Mouse (Mus musculus): Measurements from ENCODE around the gene Lmnb2.

Gene Lmnb2

GRCm38 (mm10) chr10:80930361-80931152 is 12.5 kb upstream of the Lmnb2 start:
- DNase-seq (ENCODE audit: low read depth, low spot score): peak; percentile 60

- peak; percentile 98 for DNase-seq (ENCODE audit: low read depth, low spot score)
Measured at GRCm38 (mm10) chr10:80929299-80930226, 11.5 kb upstream of the Lmnb2 start, which contains the start of gene Gadd45b. Gene Gadd45b (plus strand): TSS chr10:80930073.

GRCm38 (mm10) chr10:80928586-80929298 is 10.7 kb upstream of the Lmnb2 start:
- peak; percentile 90 for DNase-seq (ENCODE audit: low read depth, low spot score)

DNA sequence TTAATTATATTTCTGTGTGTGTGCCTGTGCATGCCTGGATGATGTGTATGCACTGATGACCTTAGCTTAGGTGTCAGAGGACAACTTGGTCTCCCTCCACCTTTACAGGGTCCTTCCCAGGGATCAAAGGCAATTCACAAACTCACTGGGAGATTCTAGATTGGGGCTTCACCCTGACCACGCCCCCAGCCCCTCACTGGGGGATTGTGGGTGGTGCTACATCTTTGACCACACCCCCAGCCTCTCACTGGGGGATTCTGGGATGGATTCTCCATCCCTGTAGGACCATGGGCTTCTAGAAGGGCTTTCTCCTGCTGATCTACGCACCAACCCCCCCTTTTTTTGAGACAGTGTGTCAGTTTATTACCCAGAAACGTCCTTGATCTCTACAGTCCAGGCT is 7.4 kb upstream of the Lmnb2 start:
- no peak for DNase-seq (ENCODE audit: low read depth, low spot score)

DNA sequence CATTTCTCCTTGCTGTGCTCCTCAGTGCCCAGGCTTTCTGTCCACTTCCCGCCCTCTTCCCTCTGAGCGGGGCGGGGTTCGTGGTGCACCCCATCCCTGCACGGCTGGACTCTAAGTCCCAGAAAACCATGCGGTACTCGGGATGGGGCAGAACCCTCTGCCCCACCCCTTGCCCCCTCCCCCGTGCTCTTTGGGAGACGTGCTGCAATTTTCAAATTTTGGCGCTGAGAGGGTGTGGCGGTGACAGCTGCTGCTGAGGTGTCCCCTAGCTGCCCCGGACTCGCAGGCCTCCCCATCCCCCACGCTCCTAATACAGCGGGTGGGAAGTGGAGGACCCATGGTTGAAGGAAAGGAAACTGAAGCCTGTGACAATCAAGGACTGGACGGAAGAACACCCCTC is 3.9 kb upstream of the Lmnb2 start:
- no peak for DNase-seq (ENCODE audit: low read depth, low spot score)

GRCm38 (mm10) chr10:80917336-80917778 is 688 bp downstream of the Lmnb2 start:
- DNase-seq (ENCODE audit: low read depth, low spot score): no peak

- DNase-seq (ENCODE audit: low read depth, low spot score): no peak
Measured at GRCm38 (mm10) chr10:80915736-80916135, 2.3 kb downstream of the Lmnb2 start.

DNA sequence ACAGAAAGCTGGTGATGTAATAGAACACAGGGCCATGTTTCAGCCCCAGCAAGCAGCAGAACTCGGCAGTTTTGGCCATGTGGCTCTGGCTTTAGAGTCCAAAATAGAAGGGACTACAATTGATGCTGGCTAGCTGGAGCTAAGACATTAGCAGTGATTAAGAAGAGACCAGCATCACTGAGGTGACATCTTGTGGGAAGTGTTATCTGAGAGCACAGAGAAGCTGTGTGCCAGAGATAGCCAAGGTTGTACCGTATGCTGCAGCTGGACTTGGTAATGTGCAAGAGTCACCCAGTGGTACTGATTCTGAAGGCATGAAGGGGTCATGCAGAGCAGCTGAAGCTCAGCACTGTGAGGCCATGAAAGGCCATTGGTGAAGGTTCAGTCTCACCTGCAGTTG is 2.8 kb downstream of the Lmnb2 start:
- DNase-seq (ENCODE audit: low read depth, low spot score): no peak

- no peak for DNase-seq (ENCODE audit: low read depth, low spot score)
Measured at GRCm38 (mm10) chr10:80914253-80914656, 3.8 kb downstream of the Lmnb2 start.

DNA sequence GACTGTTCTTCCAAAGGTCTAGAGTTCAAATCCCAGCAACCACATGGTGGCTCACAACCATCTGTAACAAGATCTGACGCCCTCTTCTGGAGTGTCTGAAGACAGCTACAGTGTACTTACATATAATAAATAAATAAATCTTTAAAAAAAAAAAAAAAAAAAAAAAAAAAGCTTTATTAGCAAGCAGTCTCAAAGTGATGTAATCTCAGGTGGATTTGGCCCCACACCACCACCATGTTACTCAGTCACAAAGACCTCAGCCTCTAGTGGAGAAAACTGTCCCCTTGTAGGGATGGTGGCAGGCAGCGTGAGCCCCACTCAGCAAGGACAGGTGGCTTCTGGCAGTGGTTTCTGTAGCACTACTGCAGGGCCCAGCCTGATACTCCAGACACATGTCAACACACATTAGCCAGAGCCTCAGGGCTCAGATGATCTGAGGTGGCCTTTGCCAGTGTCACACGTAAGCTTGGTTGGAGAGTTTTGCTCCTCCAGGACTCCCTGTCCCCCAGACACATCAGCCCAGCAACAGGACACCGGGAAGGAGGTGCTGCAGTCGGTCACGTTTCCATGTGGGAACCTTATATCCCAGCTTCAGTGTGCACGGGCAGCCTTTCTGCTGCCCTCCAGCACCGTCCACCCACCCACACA is 4.6 kb downstream of the Lmnb2 start:
- DNase-seq (ENCODE audit: low read depth, low spot score): no peak

DNA sequence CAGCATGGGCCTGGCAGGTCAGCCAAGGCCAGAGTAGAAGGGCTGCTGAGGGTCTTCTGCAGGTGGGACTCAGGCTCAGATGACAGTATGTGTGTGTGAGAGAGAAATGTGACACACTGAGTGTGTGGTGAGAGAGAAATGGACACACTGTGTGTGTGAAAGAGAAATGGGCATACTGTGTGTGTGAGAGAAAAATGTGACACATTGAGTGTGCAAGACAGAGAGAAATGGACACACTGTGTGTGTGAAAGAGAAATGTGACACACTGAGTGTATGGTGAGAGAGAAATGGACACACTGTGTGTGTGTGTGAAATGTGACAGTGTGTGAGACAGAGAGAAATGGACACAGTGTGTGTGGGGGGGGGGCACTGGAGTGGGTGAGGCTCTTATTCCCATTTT is 6.2 kb downstream of the Lmnb2 start:
- DNase-seq (ENCODE audit: low read depth, low spot score): no peak

DNA sequence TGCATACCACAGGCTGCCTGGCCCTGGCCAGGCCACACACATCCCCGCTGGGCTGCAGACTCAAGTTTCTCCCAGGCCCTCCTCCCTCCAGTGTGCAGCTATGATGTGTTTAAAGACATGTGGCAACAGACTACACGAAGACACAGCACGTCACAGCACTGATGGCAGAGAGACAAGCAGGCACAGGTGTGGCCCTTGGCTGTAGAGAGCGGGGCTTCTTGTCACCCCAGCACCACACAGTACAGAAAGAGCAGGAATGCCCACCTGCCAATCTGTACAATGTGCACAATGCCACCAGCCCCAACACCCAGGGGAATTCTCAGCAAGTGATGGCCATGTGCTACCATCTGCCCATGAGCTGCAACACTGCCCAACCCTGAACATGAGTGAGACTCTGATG is 6.7 kb downstream of the Lmnb2 start:
- no peak for DNase-seq (ENCODE audit: low read depth, low spot score)

DNA sequence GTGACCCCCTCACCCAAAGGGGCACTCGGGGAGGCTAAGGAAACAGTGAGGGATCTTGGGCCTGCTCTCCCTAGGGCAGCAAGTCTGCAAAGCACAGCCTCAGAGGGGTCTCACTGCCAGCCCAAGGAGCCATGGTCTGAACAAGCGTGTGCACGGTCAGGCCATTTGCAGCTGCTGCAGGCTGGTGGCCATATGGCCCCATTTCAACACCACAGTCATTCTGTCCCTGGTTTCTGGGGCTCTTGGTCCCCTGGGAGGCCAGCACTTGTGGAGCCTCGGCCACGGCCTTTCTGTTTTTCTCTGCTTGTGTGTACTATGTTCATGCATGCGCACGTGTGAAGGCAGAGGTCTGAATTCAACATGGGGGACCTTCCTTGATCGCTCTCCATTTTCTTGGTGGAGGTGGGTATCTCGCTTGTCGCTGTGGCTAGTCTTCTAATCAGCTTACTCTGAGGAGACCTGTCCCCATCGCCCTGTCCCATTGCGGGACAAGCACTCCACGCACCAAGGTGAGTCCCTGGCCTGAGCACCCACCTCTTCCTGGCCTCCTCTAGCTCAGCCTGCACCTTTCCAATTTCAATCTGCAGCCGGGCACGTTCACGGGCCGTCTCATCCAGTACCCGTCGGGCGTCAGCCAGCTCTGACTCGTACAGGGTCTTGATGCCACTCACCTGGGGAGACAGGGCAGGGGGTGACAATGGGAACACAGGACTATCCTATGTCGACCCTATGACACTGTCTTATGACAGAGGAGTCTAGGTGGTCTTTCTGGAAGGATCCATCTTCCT is 8.5 kb downstream of the Lmnb2 start:
- no peak for DNase-seq (ENCODE audit: low read depth, low spot score)

DNA sequence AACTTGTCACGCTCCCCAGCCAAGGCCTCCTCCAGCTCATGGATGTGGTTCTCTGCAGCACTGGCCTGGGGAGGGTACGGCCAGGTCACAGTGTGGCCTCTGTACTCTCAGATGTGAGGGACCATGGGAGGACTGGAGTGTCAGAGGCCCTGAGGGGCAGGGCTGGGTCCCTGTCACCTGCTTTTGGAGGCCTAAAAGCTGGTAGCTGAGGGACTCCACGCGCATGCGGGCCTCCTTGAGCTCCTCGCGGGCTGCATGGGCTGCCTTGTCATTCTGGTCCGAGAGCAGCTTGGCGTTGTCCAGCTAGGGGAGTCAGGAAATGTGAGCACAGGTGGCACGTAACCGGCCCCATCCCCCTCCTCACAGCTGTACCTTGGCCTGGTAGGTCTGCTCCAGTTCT is 13.3 kb downstream of the Lmnb2 start:
- no peak for DNase-seq (ENCODE audit: low read depth, low spot score)

DNA sequence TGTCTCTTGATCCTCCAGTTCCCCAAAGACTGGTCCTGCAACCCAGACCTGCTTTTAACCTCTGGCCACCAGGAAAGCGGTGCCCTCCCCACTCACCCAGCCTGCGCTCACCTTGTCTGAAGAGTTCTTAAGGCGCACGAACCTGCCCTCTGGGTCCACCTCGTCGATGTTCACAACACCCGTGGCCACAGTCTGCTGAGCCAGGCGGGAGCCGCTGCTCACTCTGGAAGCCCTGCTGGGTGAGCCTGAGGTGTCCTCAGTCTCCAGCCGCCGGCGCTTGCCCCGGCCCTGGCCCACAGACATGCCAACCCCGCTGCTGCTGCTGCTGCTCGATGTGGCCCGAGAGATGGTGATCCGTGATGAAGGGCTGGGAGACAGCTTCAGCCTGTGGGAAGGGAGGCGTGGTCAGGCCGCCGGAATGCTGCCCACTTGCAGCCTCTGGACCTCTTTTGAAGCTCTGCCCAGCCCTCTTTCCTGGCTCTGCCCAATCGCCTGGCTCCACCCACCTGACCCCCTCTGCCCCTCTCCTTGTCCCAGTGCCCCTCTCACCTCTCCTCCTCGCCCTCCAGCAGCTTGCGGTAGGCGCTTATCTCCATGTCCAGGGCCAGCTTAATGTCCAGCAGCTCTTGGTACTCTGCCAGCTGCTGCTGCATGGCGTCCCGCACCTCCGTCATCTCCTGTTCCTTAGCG is 13.9 kb downstream of the Lmnb2 start:
- DNase-seq (ENCODE audit: low read depth, low spot score): no peak

DNA sequence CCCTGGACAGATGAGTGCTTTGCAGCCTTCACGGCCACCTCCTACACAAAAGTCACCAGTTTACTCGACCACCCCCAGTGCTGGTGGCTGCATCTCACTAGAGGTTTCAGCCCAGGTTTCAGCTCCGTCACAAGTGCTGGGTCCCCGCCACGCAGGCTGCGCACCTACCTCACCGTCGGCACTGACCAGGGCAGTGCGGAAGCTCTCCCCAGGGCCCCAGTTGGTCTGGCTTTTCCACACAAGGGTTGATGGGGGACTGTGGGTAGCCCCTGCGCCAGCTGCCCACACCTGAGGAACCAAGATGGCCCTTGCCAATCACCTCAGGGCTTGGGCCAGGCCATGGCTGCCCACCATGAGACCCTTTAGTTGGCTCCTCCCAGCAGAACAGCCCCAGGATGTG is 14.8 kb downstream of the Lmnb2 start:
- no peak for DNase-seq (ENCODE audit: low read depth, low spot score)

- no peak for DNase-seq (ENCODE audit: low read depth, low spot score)
Measured at GRCm38 (mm10) chr10:80902273-80902940, 15.6 kb downstream of the Lmnb2 start.

DNA sequence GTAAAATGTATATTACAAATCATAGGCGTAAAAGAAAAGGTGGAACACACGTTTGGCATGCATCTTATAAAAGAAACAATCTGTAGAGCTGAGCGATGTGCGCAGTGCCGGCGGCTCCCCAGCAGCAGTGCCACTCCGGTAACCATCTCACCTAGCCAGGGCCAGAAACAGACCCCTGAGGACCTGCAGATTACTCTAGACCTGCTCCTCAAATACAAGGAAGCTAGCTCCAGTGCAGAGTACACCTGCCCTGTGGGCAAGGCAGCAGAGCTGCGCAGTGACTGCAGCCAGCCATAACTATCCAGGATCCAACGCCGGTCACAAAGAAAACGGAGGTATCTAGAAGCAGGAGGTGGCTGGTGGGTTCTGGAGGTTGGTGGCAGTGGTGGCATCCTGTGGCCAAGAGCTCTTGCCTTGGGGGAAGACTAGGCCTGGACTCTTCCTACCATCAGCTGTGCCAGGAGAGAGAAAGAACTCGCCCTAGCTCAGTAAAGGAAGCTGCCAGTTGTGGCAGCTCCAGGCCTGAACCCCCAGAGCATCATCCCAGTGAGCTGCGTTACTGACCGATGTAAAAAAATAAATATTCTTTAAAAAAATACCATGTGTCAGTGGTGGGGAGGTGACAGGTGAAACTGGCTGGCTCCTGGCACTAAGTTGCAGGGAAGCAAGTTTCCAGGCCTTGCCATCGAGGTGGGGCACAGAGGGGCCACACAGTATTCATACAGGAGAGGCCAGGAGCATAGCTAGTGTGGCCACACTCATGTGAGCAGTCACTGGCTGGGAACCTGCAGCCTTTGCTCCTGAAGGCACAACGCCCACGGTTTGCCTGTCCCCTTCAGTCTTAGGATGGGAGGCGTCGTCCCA is 16.4 kb downstream of the Lmnb2 start:
- no peak for DNase-seq (ENCODE audit: low read depth, low spot score)
